Mouse (Mus musculus): ENCODE measurements around the gene Fam155a. TPM values are rescaled to one million over a fixed set of nuclear protein-coding genes. Genes with fewer than 3 reads are reported as not detected.

Gene Fam155a
- polyA plus RNA-seq, 1 experiment: not detected

DNA sequence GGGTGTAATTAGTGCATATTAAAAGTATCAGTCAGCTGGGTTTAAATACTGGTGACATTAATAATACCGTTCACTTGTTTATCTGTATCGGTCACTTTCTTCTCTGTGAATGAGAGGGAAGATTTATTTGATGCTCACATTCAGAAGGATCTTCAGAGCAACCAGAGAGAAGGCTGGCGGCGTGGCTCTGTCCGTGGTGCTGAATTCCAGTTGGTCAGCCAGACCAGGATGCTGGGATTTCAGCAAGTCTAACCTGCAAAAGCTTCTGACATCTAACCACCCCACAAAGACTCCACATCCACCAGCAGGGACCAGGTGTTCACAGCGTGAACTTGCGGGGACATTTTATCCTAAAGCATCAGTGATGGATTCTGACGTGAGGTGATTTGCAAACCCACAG, 461.5 kb downstream of the Fam155a start:
- TF ChIP-seq GATA1 (IDR thresholded peaks at IDR 0.05; ENCODE audit: low read length): no peak

DNA sequence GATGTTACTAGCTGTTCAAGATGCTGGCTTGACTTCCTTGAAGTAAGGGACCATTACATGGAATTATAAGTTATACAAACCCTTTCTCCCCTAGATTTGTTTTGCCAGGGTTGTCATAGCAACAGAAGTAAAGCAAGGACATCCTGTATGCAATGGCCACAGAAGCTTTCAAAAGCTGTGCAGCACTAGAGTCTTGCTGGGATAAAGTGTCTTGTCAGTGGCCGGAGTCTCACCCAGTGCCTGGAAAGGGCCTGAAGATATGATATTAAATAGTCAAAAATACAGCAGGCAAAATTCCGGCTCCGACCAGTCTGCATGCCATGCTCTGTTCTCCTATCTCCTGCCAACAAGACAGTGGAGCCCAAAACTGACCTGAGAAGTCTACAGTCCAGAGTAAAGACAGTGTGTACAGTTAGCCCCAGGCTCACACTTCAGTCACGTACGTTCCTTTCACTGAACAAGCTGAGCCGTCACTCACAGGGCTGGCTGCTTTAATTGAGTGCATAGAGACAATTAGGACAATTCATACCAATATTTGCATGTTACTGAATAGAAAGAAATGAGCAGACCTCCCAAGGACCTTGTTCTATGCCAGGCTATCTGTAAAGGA, 467.3 kb downstream of the Fam155a start:
- TF ChIP-seq GATA1 (IDR thresholded peaks at IDR 0.05; ENCODE audit: low read length): no peak

DNA sequence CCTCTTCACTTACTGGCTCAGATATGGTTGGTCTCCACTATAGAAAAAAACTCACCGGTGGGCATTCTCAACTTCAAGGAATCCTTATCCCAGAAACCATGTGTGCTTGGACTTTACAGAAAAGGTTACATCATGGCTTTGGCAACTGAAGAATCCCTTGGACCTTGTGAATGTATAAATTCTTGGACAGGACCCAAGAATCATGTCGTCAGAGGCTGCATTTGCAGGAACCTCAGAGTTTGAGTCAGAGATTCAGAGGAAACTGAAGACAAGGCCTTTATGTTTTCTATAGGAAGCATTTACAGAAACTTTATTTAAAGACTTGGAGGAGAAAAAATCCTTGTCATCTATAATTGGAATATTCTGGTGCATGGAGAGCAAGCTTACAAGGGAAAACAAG, 475.9 kb downstream of the Fam155a start:
- no peak for TF ChIP-seq GATA1 (IDR thresholded peaks at IDR 0.05; ENCODE audit: low read length)

DNA sequence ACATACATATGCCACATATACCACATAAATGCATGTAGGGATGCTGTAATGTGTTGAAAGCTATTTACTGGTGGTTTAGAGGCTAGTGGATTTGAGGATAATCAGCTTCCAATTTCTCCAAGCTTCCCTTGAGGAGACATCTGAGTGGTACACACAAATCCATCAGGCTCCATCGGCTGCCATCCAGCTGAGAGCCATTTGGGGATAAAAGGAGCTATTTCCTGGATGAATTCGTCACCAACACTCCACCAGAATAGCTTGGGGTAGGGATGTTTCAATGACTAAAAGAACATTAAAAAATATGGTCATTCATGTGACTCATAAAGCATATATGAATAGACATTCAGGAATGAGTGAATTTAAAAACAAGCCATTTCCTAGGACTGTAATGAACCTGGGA, 478.4 kb downstream of the Fam155a start:
- no peak for TF ChIP-seq GATA1 (IDR thresholded peaks at IDR 0.05; ENCODE audit: low read length)

DNA sequence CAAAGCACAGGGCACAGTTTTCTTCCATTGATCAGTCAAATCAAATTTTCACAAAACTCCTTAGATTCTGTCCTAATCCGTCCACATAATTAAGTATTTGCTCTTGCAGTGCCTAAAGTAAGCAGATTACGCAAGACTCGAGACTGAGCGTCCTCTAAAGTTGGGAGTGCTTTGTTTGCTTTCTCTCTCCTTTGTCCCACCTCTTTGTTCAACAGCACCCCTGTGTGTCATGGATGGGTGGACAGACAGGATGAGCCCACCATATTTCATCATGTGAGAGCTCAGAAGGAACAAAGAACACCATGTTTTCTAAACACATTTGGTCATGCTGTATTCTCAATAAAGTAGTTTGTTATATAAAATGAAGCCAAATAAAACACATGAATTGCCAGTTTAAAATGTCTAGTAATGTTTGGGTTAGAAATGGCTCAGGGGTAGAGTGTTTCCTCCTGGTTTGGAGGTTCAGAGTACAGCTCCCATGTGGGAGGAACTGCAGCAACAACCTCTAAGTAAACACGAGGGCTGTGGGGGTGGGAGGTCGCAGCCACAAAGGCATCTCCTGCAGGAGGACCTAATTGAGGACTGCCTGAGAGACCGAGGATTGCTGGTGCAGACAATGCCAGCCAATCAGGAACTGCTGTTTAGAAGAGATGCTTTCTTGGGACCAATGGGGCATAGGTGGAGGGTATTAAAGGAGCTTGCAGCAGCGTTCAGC, 482.8 kb downstream of the Fam155a start:
- TF ChIP-seq GATA1 (IDR thresholded peaks at IDR 0.05; ENCODE audit: low read length): no peak

DNA sequence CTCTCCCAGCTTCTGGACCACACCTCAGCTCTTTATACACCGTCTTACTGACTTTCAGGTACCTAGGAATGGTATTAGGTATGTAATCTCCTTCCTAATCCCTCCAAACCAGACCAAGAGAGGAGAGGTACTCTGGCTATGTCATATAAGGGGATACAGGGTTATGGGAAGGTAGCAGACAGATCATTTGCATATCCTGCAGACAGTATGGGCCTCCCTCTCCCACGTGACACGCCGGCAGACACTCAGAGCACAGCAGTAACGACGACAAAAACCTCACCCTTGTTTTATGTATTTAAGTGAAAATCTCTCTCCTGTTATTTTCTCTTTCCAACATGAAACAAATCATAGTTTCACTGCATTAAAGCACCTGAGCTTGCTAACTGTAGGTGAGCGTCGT, 496.8 kb downstream of the Fam155a start:
- no peak for TF ChIP-seq GATA1 (IDR thresholded peaks at IDR 0.05; ENCODE audit: low read length)

DNA sequence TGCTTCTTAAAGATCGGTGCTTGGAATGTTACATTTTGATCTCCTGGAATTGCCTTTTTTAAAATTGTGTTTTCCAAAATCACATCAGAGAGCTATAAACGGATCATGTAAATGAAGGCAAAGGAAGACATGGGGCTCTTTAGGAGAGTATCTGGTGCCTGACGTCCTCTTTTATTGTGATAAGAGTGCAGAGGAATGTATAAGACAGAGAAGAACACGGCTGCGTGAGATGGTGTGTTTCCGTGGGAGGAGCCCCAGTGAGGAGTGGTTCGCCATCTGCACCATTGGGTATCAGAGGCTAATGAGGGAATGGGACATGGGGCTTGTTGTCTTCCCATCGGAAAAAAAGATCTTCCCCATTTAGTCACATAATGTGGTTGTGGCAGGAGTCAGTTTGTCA, 506.6 kb downstream of the Fam155a start:
- no peak for TF ChIP-seq GATA1 (IDR thresholded peaks at IDR 0.05; ENCODE audit: low read length)

DNA sequence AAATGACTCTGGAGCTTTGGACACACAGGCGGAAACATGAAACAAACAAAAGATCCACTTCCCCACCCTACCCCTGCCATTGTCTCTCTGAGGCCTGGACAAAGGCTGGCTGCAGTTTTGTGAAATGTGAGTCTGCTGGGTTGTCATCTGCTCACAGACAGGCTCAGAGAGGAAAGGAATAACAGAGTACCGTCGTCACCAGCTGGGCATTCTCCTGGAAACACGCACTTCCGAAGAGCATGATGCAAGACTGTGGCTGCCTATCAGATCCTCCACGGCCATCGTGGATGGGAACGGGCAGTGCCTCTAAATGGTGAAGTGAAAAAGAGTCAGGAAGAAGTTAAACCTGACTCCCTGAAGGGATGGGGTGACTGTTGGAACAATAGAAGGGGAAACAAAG, 509.4 kb downstream of the Fam155a start:
- TF ChIP-seq GATA1 (IDR thresholded peaks at IDR 0.05; ENCODE audit: low read length): no peak

DNA sequence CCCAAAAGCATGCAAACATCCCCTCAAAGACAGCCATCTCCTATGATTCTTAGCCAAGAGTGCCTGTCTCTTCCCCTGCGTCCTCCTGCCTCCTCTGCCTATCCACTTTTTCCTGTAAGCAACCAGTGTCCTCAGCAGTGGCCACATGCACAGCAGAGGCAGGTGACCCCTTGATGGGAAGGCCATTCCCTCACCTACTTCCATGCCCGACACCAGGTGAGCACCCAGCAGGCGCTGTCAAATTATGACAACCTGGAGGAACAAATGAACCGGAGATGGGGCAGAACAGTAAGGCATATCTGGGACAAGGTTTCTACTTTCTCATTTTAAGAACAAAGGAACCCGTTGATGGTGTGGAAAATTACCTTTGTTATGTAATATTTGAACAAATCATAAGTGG, 515.6 kb downstream of the Fam155a start:
- TF ChIP-seq GATA1 (IDR thresholded peaks at IDR 0.05; ENCODE audit: low read length): no peak

DNA sequence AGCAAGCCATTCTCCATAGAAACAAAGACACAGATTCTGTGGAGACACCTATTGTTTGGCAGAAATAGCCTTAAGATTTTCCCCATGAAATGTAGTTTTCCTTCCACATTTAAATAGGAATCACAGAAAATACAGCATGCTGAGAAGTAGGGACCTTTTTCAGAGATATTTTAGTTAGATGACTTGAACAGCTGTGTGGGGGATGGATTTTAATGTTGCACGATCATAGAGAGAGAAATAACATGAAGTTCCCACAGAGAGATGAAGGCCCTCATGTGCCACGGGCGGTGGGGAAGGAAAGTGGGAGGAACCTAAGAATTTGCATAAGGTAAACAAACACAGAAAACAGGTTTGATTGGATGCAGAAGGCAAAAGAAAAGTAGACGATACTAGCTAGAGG, 518.0 kb downstream of the Fam155a start:
- no peak for TF ChIP-seq GATA1 (IDR thresholded peaks at IDR 0.05; ENCODE audit: low read length)

DNA sequence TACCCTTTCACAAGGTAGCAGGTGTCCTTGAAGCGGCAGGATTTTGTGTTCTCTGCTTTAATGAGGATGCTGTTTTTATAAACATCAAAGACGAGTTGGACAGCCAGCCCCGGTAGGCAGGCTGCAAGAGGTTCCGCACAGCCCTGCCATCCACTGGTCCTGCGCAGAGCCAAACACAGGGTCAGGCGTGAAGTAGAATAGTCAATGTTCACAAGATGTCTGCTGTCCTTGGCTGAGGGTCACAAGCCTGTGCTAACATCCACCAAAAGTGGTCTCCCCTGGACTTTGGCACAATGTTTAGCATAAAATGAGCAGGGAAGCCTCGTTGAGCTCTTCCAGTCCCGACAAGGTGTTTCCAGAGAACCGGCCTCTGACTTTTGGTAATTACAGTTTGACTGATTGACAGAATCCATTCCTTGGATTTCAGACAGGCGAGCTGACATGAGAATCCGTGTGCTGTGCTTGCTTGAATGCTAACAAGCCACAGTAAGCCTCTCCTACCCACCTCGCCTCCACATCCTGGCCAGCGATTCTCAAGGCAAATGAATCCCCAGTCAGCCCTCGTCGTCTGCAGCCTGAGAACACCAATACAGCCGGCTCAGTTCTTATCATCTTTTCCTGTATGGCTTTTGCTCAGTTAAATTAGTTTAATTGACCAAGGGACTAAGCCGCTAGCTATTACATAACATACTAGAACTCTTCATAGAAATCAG, 522.7 kb downstream of the Fam155a start:
- TF ChIP-seq GATA1 (IDR thresholded peaks at IDR 0.05; ENCODE audit: low read length): no peak

DNA sequence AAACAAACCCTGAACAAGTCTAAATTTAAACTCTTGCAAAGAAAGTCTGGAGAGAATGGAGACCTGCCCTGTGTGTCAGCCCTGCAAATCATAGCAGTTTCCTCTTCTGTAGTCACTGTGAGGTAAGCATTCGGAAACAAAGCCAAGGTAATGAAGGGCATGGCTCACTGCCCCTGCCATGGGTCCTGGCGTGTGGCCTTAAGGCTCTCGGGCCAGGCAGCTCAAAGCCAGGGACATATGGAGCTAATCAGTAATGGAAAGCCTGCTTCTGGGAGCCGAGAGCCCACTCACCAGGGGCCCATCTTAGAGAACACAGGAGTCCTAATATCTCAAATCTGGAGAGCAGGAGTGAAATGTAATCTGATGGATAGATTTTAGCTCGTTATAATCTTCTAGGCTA, 525.0 kb downstream of the Fam155a start:
- TF ChIP-seq GATA1 (IDR thresholded peaks at IDR 0.05; ENCODE audit: low read length): no peak

DNA sequence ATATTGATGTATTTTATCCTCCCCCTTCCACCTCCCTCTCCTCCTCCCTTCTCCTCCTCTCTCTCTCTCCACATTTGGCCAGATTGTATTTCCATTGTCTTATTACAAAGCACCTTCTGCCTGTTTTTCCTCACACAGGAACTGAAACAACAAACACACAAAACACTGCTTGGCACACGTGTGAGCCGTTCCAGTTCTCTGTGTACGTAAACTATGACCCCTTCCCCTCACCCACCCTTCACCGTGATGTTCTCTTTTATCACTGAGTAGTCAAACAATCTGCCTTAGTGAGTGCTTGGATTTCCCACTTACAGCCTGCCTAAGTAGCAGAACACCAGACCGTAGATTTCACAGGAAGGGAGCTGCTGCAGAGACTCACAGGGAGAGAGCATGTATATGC, 530.0 kb downstream of the Fam155a start:
- no peak for TF ChIP-seq GATA1 (IDR thresholded peaks at IDR 0.05; ENCODE audit: low read length)

DNA sequence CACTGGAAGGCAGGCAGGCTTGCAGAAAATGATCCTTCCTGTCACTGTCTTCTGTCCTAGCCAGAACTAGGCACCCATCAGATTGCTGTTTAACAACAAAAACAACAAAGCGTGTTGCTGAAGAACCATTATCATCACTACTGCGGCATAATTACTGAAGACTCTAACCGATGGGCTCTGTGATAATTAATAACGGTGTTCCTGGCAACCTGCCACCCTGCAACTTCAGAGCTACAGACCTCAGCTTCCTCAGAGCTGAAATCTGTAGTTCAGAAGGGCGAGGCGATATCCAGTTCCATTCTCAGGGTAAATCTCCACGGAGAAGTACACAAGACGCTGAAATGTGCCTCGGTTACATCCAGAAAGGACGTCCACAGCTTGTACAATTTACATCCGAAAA, 531.2 kb downstream of the Fam155a start:
- TF ChIP-seq GATA1 (IDR thresholded peaks at IDR 0.05; ENCODE audit: low read length): no peak

DNA sequence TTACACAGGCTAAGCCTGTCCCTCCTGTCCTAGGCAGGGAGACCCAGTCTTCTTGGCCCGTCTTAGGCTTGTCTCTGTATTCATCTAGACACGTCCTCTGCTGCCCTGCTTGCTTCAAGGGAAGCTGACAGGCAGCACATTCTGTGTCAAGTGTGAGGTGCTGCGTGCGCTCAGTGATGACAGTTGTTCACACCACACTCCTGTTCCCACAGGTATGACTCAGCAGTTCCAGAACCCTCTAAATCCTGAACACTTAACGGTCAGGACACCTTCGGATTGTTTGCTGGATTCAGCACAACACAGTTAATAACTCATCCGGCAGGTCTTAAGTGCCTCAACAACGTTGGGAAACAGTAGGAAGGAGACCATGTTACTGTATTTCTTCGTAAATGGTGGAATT, 532.0 kb downstream of the Fam155a start:
- TF ChIP-seq GATA1 (IDR thresholded peaks at IDR 0.05; ENCODE audit: low read length): no peak

DNA sequence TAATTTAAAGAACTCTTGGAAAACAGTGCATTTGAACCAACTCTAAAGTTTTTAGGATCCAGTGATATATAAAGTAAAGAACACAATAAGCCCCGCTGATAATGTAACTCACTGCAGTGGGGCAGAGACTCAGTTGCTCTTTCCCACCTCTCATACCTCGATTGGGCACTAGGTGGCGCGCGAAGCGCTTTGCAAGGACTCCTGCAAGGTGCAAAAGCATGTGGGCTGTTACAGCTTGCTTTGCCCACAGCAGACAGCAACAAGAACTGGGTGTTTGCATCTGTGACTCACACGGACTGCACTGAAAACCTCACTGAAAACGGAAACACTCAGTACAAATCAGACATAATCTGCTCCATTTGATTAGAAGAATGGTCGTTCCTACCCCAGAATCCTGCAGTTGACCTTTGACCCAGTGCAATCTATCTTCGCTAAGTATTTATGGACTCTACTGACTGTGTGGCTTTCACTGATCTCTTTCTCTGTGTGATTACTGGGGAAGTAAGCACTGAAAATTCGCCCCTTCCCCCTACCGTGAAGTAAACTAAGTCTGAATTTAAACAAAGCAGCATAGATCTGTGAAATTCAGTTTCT, 537.5 kb downstream of the Fam155a start:
- TF ChIP-seq GATA1 (IDR thresholded peaks at IDR 0.05; ENCODE audit: low read length): no peak

All from G1E-ER4 (cell line).